Mouse (Mus musculus) hematopoietic stem cell, adult 5-6 weeks (primary cell): ENCODE data around the gene Foxp3. TPM values are rescaled to one million over a fixed set of nuclear protein-coding genes. Genes with fewer than 3 reads are reported as not detected.

Experiments used
- ATAC-seq, 2 experiments: fragments of 125-278 bp in 1 of 2; replicated peaks in 1 of 2; 2 replicates each; pipeline ENCODE4 v1.8.0; 2016 to 2017; ENCODE audit warnings: inconsistent platforms in 2 of 2, mild to moderate bottlenecking in 2 of 2, moderate number of reproducible peaks in 2 of 2, low read depth in 1 of 2, moderate TSS enrichment in 1 of 2; ENCODE audit not compliant: low FRiP score in 2 of 2, poor library complexity in 2 of 2, severe bottlenecking in 2 of 2, insufficient read depth in 1 of 2, low TSS enrichment in 1 of 2
- total RNA-seq: library from RNA; stranded (forward); fragments of 172-1452, 232-1000 nt; gene quantifications from 2 replicates; pipeline ENCODE4 v1.2.3, GENCODE M21; 2017

Gene Foxp3
- total RNA-seq, 1 experiment from 2014 or later = 0.25 TPM

- ATAC-seq = peak in 1 of 2 experiments; percentile 10; a peak in 1 of 4 replicates
Measured at GRCm38 (mm10) chrX:7605575-7605941, 32.1 kb downstream of the Foxp3 start.

- no peak for ATAC-seq
Measured at GRCm38 (mm10) chrX:7606783-7607182, 33.3 kb downstream of the Foxp3 start, which contains the start of gene Cacna1f. Gene Cacna1f (plus strand): TSS chrX:7607083.

- ATAC-seq = no peak
Measured at GRCm38 (mm10) chrX:7610035-7610434, 36.6 kb downstream of the Foxp3 start.

- ATAC-seq = 0 out of 4 replicates have a peak, but pooled peaks of 1 of the 2 experiments have one; percentile 17
Measured at GRCm38 (mm10) chrX:7610536-7611258, 37.3 kb downstream of the Foxp3 start.

GRCm38 (mm10) chrX:7617889-7618551, 44.6 kb downstream of the Foxp3 start:
- ATAC-seq = no peak

- no peak; a peak in 1 of 4 replicates for ATAC-seq
Measured at GRCm38 (mm10) chrX:7632560-7632959, 59.1 kb downstream of the Foxp3 start.

GRCm38 (mm10) chrX:7635101-7635500, 61.7 kb downstream of the Foxp3 start:
- no peak for ATAC-seq

GRCm38 (mm10) chrX:7638401-7639091, 65.1 kb downstream of the Foxp3 start, which contains the start of gene Syp:
Gene Syp (plus strand): TSS chrX:7638471.
- peak; percentile 56 to 95 for ATAC-seq

- ATAC-seq = no peak
Measured at GRCm38 (mm10) chrX:7639536-7640325, 66.3 kb downstream of the Foxp3 start.

GRCm38 (mm10) chrX:7640785-7641184, 67.3 kb downstream of the Foxp3 start:
- no peak for ATAC-seq

Other genes with a start within 250 kb of the Foxp3 start
- 1.6 and 2.1 TPM in 2 replicates for gene Usp27x, start 197.8 kb upstream of the Foxp3 start, total RNA-seq
- 0.99 and 1.9 TPM in 2 replicates for gene Ppp1r3f, start 639 bp downstream of the Foxp3 start, total RNA-seq
- gene Ccdc22, start 31.9 kb downstream of the Foxp3 start, total RNA-seq = 23.2 and 32.1 TPM in 2 replicates
- gene Cacna1f, start 33.4 kb downstream of the Foxp3 start, total RNA-seq = not detected in 2 replicates
- gene Syp, start 64.8 kb downstream of the Foxp3 start, total RNA-seq = 0.94 and 1.1 TPM in 2 replicates
- gene Prickle3, start 83.6 kb downstream of the Foxp3 start, total RNA-seq = 8.3 and 12.4 TPM in 2 replicates
- gene Plp2, start 97.7 kb downstream of the Foxp3 start, total RNA-seq = 79.7 and 95.8 TPM in 2 replicates
- gene Magix, start 107.6 kb downstream of the Foxp3 start, total RNA-seq = 0.40 and 0.75 TPM in 2 replicates
- 20.3 and 25.5 TPM in 2 replicates for gene Gpkow, start 123.5 kb downstream of the Foxp3 start, total RNA-seq
- 31.2 and 46.8 TPM in 2 replicates for gene Wdr45, start 140.7 kb downstream of the Foxp3 start, total RNA-seq
- not detected in 2 replicates for gene Gm45208, start 148.6 kb downstream of the Foxp3 start, total RNA-seq
- 7.0 and 7.1 TPM in 2 replicates for gene Praf2, start 154.8 kb downstream of the Foxp3 start, total RNA-seq
- 1.8 and 2.1 TPM in 2 replicates for gene Ccdc120, start 177.3 kb downstream of the Foxp3 start, total RNA-seq
- 9.6 and 12.4 TPM in 2 replicates for gene Tfe3, start 188.9 kb downstream of the Foxp3 start, total RNA-seq
- gene Gripap1, start 216.1 kb downstream of the Foxp3 start, total RNA-seq = 48.4 TPM in 2 replicates
- 0.63 and 2.1 TPM in 2 replicates for gene Kcnd1, start 248.6 kb downstream of the Foxp3 start, total RNA-seq